Mouse (Mus musculus): ENCODE results near the gene Tifa. TPM values are rescaled to one million over a fixed set of nuclear protein-coding genes. Genes with fewer than 3 reads are reported as not detected.

Gene Tifa
- total RNA-seq, 1 experiment, result not detected

DNA sequence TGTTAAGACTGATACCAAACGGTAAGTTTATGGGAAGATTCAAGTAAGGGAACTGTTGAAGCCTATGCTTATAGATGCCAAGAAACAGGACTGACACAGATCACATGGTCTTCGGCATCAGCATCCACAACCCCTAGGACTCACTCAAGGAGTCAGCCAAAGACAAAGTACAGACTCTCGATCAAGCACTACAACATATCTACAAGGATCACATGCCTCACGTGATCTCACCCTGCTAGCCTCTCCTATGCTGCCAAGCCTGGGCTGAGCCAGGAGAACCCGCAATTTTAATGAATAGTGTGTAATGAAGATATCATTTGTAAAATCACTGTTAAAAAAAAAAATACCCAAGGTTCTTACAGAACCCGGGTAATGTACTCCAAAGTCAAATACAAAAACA is 46.0 kb downstream of the Tifa start:
- H3K4me1 ChIP-seq (ENCODE audit: control insufficient read depth in 2 of 2, insufficient read depth in 2 of 2, low read length in 2 of 2, poor library complexity in 1 of 2), result peaks cover 0 to 2% of the 10 kb centered on the region in 2 experiments; a peak in 1 of 4 replicates
- H3K9me3 ChIP-seq (ENCODE audit: control insufficient read depth, insufficient read depth, low read depth, low read length), result no peaks in the 10 kb centered on the region
- no peak for TF ChIP-seq HCFC1 (IDR thresholded peaks at IDR 0.05; ENCODE audit: borderline replicate concordance, insufficient read depth, low read length)
- no peak for TF ChIP-seq ZC3H11A (IDR thresholded peaks at IDR 0.05; ENCODE audit: borderline replicate concordance, low read depth, low read length)
- TF ChIP-seq MAFK (IDR thresholded peaks at IDR 0.05; ENCODE audit: insufficient read depth, low read depth, low read length), result no peak
- no peak for TF ChIP-seq CHD2 (IDR thresholded peaks at IDR 0.05; ENCODE audit: low read depth, low read length)
- TF ChIP-seq ZNF384 (IDR thresholded peaks at IDR 0.05; ENCODE audit: low read depth, low read length), result no peak
- no peak overlapping the region for H3K9ac ChIP-seq (ENCODE audit: insufficient read depth, low read depth, low read length, poor library complexity, severe bottlenecking)
- H3K27ac ChIP-seq (ENCODE audit: insufficient read depth, low read depth, low read length, poor library complexity, severe bottlenecking), result no peak overlapping the region
- no peaks in the 10 kb centered on the region; the same call in 1 of the 2 replicates for H3K36me3 ChIP-seq (ENCODE audit: control insufficient read depth, insufficient read depth, low read length, poor library complexity, severe bottlenecking)
- in situ Hi-C loops (cut with MboI; ENCODE audit: low sequenced_read_pairs in 2 of 2, unreplicated experiment in 2 of 2), result no loop called here
- no peak overlapping the region for H3K4me3 ChIP-seq (ENCODE audit: insufficient read depth in 1 of 2, low read depth in 1 of 2, low read length in 2 of 2, poor library complexity in 1 of 2, severe bottlenecking in 1 of 2)
- DNase-seq (ENCODE audit: low read depth, low spot score), result no peak

DNA sequence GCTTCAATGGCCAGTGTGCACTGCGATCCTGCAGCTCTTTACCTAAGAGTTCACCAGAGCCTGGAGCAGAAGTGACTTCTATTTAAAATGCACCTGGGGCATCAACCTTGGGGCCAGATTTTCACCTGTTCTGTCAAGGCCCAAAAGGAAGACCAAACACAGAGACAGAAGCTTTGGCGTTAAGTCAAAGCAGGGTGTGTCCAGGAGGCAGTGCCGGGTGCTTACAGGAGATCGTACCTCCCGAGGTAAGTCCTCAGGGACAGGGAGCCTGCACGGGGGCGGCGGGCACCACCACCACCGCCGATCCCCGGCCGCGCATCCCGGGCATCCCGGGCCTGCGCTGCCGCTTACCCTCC is 47.2 kb downstream of the Tifa start:
- Histone ChIP-seq H3K27ac (ENCODE audit: insufficient read depth, low read depth, low read length, poor library complexity, severe bottlenecking) (no peak overlapping the region), H3K9me3 (ENCODE audit: control insufficient read depth, insufficient read depth, low read depth, low read length) (no peaks in the 10 kb centered on the region), H3K36me3 (ENCODE audit: control insufficient read depth, insufficient read depth, low read length, poor library complexity, severe bottlenecking) (no peaks in the 10 kb centered on the region), H3K4me3 (ENCODE audit: insufficient read depth in 1 of 2, low read depth in 1 of 2, low read length in 2 of 2, poor library complexity in 1 of 2, severe bottlenecking in 1 of 2) (peak overlapping the region; percentile 72 to 84), H3K9ac (ENCODE audit: insufficient read depth, low read depth, low read length, poor library complexity, severe bottlenecking) (peak overlapping the region; percentile 96), H3K4me1 (ENCODE audit: control insufficient read depth in 2 of 2, insufficient read depth in 2 of 2, low read length in 2 of 2, poor library complexity in 1 of 2) (peaks cover 0 to 2% of the 10 kb centered on the region in 2 experiments; a peak in 1 of 4 replicates)
- DNase-seq (ENCODE audit: low read depth, low spot score), result peak; percentile 11
- in situ Hi-C loops (cut with MboI; ENCODE audit: low sequenced_read_pairs in 2 of 2, unreplicated experiment in 2 of 2), result no loop called here
- TF ChIP-seq HCFC1 (IDR thresholded peaks at IDR 0.05; ENCODE audit: borderline replicate concordance, insufficient read depth, low read length) (no peak), MAFK (IDR thresholded peaks at IDR 0.05; ENCODE audit: insufficient read depth, low read depth, low read length) (no peak), ZNF384 (IDR thresholded peaks at IDR 0.05; ENCODE audit: low read depth, low read length) (no peak), CHD2 (IDR thresholded peaks at IDR 0.05; ENCODE audit: low read depth, low read length) (no peak)

DNA sequence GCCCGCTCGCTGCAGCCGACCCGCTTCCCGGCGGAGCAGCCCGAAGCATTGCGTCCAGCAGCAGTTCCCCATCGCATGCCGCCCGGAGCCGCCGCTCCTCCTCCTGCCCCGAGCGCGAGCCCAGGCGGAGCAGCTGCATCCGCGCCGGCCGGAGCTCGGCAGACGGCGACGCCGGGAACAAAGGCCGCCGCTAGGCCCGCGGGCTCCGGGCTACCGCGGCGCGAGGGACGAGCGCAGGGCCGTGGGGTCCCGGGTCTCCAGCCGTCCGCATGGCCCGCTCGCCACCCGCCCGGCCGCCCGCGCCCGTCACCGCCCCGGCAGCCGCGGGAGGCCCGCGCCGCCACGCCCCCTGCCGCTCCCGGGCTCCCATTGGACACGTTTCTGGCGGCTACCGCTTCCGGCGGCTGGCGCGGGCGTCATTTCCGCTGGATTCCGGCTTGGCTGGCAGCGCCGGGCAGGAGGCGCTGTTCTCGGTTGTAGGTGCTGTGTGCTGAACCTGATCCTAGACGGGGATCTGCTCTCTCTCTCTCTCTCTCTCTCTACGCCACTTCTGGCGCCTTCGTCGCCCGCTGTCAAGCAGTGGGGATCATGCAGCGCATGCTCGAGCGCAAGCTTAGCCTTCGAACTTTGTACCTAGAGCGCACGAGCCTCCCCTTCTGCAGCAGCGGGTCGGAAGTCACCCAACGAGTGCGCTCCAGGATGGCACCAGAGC is 47.7 kb downstream of the Tifa start, which contains the start of gene Ap1ar:
Ap1ar (minus strand) TSS at position 370 of the 712 bp plus-strand sequence.
- H3K9me3 ChIP-seq (ENCODE audit: control insufficient read depth, insufficient read depth, low read depth, low read length), result no peaks in the 10 kb centered on the region
- no peaks in the 10 kb centered on the region for H3K36me3 ChIP-seq (ENCODE audit: control insufficient read depth, insufficient read depth, low read length, poor library complexity, severe bottlenecking)
- TF ChIP-seq CHD2 (IDR thresholded peaks at IDR 0.05; ENCODE audit: low read depth, low read length), result no peak
- no peak for TF ChIP-seq MAFK (IDR thresholded peaks at IDR 0.05; ENCODE audit: insufficient read depth, low read depth, low read length)
- no peak for TF ChIP-seq ZC3H11A (IDR thresholded peaks at IDR 0.05; ENCODE audit: borderline replicate concordance, low read depth, low read length)
- 0 out of 2 replicates have a peak, but pooled peaks have one; percentile 46 for TF ChIP-seq HCFC1 (IDR thresholded peaks at IDR 0.05; ENCODE audit: borderline replicate concordance, insufficient read depth, low read length)
- no peak for TF ChIP-seq ZNF384 (IDR thresholded peaks at IDR 0.05; ENCODE audit: low read depth, low read length)
- peaks cover 0 to 2% of the 10 kb centered on the region in 2 experiments; a peak in 1 of 4 replicates for H3K4me1 ChIP-seq (ENCODE audit: control insufficient read depth in 2 of 2, insufficient read depth in 2 of 2, low read length in 2 of 2, poor library complexity in 1 of 2)
- H3K4me3 ChIP-seq (ENCODE audit: insufficient read depth in 1 of 2, low read depth in 1 of 2, low read length in 2 of 2, poor library complexity in 1 of 2, severe bottlenecking in 1 of 2), result peak within 1 kb of the TSS; percentile 72 to 84
- peak within 1 kb of the TSS; percentile 96 for H3K9ac ChIP-seq (ENCODE audit: insufficient read depth, low read depth, low read length, poor library complexity, severe bottlenecking)
- DNase-seq (ENCODE audit: low read depth, low spot score), result peak; percentile 84
- peak within 1 kb of the TSS; percentile 51; the same call in 1 of the 2 replicates for H3K27ac ChIP-seq (ENCODE audit: insufficient read depth, low read depth, low read length, poor library complexity, severe bottlenecking)
- in situ Hi-C loops (cut with MboI; ENCODE audit: low sequenced_read_pairs in 2 of 2, unreplicated experiment in 2 of 2), result no loop called here

DNA sequence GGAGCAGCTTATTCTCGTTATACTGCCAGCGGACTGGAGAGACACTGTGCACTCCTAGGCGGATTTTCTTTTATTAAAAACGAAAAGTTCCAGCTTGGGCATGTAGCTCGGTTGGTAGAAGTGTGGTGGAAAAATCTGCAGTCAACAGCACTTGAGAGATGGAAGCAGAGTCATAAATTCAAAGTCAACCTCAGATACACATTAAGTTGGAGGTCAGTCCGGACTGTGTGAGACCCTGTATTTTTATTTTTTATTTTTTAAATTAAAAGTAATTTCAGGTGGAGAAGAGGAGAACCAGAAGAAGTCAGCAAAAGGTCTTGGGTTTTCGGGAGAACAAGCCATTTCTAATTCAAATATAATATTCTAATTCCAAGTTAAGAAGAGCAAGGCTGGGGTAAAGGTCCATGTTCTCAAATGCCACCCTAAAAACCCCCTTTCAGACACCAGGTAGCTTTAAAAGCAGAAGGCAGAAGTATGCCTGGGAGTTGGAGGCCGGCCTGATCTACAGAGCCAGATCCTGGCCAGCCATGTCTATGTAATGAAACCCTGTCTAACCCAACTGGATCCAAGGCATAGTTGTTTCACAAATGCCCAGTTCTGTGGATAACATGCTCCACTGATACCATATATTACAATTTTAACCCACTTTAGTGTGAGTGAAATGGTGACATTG is 48.5 kb downstream of the Tifa start:
- no peak for TF ChIP-seq ZC3H11A (IDR thresholded peaks at IDR 0.05; ENCODE audit: borderline replicate concordance, low read depth, low read length)
- TF ChIP-seq CHD2 (IDR thresholded peaks at IDR 0.05; ENCODE audit: low read depth, low read length), result no peak
- no peak for TF ChIP-seq HCFC1 (IDR thresholded peaks at IDR 0.05; ENCODE audit: borderline replicate concordance, insufficient read depth, low read length)
- TF ChIP-seq ZNF384 (IDR thresholded peaks at IDR 0.05; ENCODE audit: low read depth, low read length), result no peak
- TF ChIP-seq MAFK (IDR thresholded peaks at IDR 0.05; ENCODE audit: insufficient read depth, low read depth, low read length), result no peak
- in situ Hi-C loops (cut with MboI; ENCODE audit: low sequenced_read_pairs in 2 of 2, unreplicated experiment in 2 of 2), result no loop called here
- DNase-seq (ENCODE audit: low read depth, low spot score), result no peak
- Histone ChIP-seq H3K9me3 (ENCODE audit: control insufficient read depth, insufficient read depth, low read depth, low read length) (no peaks in the 10 kb centered on the region), H3K9ac (ENCODE audit: insufficient read depth, low read depth, low read length, poor library complexity, severe bottlenecking) (peak overlapping the region; percentile 77; the same call in 1 of the 2 replicates), H3K4me3 (ENCODE audit: insufficient read depth in 1 of 2, low read depth in 1 of 2, low read length in 2 of 2, poor library complexity in 1 of 2, severe bottlenecking in 1 of 2) (peak overlapping the region; percentile 72 to 84), H3K36me3 (ENCODE audit: control insufficient read depth, insufficient read depth, low read length, poor library complexity, severe bottlenecking) (no peaks in the 10 kb centered on the region), H3K4me1 (ENCODE audit: control insufficient read depth in 2 of 2, insufficient read depth in 2 of 2, low read length in 2 of 2, poor library complexity in 1 of 2) (peaks cover 0 to 2% of the 10 kb centered on the region in 2 experiments; a peak in 1 of 4 replicates), H3K27ac (ENCODE audit: insufficient read depth, low read depth, low read length, poor library complexity, severe bottlenecking) (no peak overlapping the region)

Data from ES-E14 (cell line).